Mouse (Mus musculus) mouse embryonic stem cell (cell line): Measurements from ENCODE around the gene Meis2.

ENCODE experiments used
- in situ Hi-C, 2 experiments: fragments of 300-500 bp; cut with MboI; formaldehyde crosslinking; loops; 1 replicate in 1 of 2; 3 replicates in 1 of 2; pipeline ENCODE4 v1.14.3; 2019 to 2020; ENCODE audit warnings: low sequenced_read_pairs in 2 of 2, low pct_unique_long_range_greater_than_20kb in 1 of 2, mixed read lengths in 1 of 2; ENCODE audit not compliant: unreplicated experiment in 1 of 2

Meis2 gene

DNA sequence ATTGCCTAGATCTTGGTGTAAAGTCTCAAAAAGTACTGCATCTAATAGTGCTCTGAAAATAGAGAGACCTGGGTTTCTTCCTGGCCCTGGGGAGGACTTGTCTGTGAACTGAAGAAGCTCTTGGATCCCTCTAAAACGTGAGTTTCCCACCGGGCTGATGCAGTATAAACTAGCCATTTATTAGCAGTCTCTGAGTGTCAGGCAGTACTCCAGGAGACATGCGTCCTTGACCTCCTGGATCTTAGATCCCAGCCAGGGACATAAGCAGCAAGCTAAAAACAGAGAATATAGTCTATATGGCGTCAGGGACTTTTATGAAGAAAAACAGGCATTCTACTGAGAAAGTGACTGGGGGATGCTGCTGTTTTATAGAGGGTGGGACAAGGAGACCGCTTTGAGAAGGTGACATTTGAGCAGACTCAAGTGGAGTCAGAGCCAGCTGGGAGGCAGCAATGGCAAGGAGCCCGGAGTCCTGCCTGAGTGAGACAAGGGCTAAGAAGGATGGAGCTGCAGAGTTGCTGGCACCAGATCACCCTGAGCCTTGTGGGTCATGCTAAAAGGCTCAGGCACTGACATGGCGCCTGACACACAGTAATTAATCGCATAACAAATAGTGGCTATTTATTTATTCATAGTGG is 126.6 kb downstream of the Meis2 start:
- in situ Hi-C loops, result no loop called here

DNA sequence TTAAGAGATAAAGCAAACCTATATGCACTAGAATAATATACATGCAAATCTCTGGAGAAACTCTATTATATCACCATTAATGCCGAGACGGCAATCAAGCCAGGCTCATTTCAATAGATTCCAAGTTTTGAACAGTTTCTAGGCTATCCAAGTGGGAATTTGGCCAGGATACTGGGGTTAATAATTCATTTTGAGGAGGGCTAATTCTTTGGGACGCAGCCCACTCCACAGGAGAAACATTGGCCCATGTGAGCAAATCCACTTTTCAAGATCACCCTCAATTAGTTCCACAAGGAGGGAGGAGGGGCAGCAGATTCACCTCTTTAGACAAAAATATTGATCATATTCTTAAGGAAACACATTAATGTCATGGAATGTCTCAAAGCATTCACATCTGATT is 127.3 kb downstream of the Meis2 start:
- in situ Hi-C loops, result no loop called here

DNA sequence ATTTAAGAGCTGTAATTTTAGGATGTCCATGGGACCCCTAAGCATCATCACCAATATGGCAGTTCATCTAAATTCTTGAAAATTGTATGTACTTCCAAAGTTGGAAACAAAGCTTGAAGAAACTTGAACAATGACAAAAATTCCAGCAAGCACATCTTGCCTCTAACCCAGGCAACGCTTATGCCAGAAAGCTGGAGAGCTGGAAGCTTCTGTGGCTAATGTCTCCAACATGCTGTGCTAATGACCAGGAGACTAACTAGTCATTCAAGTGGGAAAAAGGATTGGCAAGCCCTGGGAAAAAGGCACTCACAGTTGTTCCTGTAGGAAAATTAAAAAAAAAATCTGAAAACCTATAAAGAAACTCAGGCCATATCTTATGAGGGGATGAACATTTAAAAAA is 127.7 kb downstream of the Meis2 start:
- in situ Hi-C loops, result no loop called here

DNA sequence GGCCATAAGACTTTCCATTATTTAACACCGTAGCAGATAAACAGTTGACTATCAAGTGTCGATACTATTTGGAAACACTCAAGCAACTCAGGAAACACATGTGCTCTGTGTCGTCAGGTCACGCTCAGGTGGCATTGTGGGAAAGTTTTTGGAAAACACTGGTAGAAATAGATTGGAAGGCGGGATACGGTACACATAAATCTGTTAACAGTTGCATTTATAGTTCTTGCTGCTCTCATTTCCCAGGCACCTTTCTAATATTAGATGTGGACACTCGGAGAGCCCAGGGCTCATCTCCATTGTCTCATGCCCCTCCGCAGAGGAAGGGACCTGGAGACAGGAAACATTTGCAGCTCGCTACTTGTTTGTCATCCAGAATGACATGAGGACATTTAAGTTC is 128.9 kb downstream of the Meis2 start:
- in situ Hi-C loops, result no loop called here

DNA sequence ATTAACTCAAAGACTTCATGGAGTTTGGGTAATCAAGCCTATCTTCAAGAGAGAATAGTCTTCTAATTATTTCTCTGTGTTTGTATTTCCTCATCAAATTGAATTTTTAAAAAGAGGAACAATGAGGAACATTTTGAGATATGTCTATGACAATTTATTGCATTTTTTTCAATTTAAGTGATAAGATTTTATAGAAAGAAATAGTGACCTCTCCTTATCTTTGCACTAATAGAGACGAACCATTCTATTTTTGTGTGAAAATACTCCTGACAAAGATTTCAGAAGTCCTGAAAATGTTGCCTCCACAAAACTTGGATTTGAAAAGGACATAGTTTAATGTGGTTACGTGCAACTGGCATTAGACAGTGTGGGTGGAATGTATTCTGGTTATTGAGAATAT is 131.3 kb downstream of the Meis2 start:
- in situ Hi-C loops, result no loop called here

DNA sequence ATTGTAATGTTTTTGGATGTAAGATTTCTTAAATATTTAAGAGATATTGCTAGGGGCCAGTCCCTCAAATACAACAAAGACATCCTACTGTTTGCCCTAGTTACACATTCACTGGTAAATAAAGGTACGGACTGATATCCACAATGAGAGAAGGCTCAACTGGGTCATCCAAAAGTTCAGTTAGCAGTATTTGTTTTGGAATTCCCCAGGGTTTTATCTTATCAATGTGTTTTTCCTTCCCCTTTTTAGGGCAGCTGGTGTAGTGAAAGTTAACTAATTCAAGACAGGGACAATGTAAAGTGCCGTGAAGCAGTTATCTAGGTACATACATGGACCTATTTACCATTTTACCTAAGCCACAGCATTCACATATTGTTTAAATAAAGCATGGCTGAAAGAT is 132.4 kb downstream of the Meis2 start:
- in situ Hi-C loops, result no loop called here

DNA sequence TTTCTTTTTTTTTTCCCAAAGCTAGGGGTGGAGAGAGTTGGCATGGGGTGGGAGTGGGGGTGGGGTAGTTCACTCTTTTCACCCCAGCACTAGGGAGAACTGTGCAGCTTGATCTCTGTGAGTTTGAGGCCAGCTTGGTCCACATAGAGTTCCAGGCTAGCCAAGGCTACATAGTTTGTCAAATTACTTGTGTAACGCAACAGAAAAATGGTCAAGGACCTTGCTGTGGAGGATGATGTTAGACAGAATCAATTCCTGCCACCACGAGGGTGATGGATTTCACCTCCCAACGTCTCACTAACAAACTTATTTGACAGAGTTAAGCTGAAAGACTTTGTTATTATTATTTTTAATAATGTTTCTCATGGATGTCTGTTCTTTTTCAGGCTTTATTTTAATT is 139.9 kb downstream of the Meis2 start:
- in situ Hi-C loops, result no loop called here

DNA sequence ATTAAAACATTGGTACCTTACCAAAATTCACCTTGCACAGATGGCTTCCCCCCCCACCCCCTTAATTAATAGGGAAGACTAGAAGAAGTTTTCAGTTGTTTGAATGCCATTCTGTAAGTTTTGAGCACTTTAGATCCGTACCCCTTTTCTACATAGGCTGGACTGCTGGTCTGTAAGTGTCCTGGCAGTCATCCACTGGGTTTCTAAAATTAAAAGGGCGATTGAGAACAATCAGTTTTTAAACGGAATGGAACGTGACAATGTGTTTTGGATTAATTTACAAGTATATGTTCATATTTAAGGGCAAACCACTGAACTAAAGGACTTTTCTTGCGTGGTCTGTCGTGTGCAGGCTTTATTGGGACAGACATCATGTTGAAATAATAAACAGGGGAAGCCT is 141.2 kb downstream of the Meis2 start:
- in situ Hi-C loops, result no loop called here

DNA sequence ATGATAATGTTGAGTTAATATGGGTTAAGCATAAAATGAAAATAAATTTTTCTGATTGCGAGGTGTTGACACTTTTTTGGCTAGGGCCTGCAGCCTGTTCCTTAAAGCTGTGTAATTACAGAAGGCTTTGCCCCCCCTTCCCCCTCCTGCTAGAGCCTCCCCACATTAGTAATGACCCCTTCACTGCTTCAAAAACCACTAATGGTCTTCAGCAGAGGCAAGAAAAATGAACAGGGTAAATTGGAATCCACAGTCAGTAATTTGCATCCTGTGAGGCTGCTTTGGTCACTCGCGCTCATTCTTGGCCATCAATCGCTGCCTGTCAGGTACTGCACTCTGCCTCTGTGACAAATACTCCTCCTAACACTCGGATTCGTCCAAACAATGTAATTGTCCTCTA is 142.4 kb downstream of the Meis2 start:
- in situ Hi-C loops, result no loop called here

DNA sequence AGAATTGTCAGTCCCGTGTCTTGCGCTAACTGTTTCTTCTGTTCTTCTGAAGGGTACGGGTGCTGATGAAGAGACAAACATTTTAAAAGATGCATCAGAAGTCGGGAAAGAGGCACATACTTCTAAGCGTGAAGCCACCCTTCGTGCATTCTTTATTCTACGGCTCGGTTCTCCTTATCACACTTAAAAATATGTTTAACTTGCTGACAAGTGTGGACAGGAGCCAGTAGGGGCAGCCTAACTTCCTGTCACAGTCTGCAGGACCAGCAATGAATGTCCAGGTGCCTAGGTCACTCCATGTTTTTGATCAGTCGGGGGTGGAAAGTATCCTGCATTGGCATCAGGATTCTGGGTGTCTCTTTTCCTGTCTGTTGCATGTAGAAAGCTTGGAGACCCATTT is 144.0 kb downstream of the Meis2 start:
- in situ Hi-C loops, result no loop called here

DNA sequence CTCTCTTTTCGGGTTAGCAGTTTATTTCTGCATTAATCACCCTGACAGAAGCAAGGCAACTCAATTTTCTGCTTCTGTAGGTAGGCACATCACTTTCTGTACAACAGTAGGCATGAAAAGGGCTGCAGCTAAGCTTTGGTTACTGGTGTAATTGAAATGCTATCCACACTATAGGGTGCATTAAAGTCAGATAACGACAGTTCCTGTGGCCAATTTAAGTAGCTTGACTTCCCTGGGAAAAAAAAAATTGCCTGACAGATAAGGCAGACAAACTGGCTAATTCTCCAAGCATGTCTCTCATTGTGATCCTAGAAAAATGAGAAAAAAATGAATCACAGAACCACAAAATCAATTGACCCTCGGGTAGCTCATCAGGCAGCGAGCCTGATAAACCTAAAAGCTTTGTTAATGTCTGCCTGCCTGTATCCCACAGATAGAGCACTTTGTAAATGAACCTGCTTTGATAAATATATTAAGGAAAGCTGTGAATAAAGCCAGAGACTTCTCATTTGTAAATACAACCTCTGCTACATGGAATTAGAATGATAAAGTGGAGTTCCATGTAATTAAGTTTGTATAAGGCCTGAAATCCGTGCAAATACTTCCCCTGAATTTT is 145.2 kb downstream of the Meis2 start:
- in situ Hi-C loops, result no loop called here

DNA sequence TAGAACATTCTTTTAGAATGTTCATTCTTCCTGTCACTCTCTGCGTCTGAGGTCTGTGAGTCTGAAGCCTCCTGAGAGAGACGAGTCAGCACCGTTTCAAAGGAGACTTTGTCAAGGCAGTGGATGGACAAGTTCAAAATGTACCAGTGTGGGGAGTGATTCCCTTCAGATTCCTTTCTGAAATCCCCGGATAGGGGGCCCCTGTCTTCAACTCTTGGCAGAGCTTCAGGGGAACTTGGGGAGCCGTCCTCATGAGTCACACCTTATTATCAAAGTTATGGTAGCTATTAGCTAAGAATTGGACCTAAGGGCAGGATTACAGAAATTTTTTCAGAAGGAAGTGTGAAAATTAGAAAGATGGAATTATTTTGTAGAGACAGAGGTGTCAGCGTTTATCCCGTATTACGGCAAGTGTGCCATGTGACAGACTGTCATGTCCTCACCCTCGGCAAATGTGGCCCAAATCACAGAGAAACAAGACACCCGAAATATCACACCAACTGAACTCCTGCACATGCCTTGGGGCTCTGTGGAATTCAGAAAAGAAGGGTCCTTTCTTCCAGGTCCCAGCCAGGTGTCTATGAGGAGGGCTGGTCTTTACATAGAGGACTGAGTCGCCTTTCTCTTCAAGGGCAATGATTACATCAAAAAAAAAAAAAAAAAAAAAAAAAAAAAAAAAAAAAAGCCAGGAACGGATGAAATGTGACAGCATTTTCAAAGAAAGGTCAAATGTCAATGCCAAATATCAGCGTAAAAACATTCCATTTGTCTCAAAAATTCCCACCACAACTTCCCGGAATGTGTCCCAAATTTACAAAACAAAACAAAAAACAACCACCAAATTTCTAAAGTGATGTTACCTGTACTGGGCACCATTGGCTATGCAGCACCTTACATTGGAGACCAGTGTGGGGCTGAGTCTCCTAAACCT is 146.2 kb downstream of the Meis2 start:
- in situ Hi-C loops, result no loop called here

DNA sequence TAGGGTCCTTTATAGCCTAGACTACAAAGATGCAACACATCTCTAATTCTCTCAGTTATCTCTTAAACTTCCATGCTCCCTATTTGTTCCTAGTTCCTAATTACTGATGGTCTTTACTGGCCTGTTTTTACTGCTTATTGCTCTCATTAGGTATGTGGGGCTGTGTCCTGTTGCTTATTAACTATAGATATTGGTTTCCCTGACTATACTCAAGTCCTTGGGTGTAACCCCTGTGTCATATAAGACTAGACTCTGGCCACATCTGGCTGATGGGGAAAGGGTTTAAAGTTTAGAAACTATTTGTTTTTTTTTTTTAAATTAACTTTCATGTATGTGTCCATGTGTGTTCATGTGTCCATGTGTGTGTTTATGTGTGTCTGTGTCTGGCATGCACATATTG is 147.1 kb downstream of the Meis2 start:
- in situ Hi-C loops, result no loop called here

DNA sequence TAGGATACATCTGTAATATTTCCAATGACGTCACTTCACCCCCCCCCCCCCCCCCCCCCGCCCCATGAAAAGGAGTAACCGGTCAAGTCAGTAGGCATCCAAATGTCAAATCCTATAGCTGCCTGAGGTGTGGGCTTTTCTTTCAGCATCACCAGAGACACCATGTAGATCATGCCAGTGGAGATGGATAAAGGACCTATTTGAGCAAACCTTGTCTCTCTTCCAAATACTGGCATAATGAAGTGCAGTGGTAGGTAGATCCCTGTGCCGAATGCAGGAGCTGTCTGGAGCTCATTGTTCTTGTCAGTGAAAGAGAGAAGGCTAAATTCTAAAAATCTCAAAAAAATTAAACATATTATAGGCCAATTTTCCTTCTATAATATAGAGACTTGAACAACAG is 151.1 kb downstream of the Meis2 start:
- in situ Hi-C loops, result no loop called here

DNA sequence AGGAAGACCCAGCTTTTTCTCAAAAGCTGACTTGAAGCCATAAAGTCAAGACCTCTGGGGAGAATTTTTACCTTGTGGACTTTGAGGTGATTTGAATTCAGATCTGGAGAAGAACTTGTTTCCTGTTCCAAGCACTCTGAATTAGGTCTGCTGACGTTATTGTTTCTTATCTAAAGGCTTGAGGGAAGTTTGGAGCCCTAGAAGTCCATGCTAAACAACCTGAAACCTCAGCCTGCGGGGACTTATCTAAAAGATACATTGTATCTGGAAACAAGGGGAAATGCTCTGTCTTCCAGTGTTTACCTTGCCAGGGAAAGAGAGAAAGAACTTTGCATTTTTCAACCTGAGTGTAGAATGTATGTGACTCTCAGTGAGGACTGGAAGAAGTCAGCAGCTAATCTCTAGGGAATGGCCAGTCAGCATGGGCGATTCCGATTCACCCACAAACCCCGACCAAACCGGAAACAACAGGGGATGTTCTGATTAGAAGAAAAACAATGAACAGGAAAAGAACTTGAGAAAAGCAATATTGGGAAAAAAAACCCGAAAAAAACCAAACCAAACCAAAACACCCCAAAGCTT is 152.6 kb downstream of the Meis2 start:
- in situ Hi-C loops, result no loop called here

DNA sequence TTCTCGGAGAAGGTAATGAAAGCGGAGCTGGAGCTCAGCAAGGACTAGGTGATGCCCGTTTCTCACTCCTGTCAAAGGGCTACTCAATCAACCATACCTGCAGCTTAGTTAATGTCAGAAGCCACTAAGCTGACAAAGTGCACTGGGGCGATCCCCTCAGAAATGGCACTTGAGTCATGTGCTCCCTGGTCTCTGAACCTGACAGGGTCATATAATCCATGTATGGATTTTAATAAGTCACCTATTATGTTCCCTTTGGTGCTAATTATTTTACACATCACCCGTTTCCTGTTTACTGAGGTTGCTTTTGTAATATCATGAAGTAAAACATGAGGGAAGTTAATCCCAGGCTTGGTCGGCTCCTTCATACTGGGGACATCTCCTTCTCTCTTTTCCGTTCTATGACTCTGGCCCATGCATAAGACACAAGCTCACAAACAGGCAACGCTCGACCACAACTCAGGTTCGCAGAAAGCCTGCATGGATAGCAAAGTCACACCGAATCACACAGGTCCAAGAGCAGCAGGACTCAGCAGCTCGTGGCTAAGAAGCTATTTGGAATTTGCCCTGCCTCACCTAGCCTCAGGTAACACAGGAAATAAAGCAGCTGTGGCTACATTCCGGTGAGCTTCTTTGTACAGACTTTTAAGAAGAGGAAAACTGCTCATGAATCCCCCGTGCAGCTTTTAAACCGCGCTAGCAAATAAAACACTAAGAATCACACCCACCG is 153.6 kb downstream of the Meis2 start:
- in situ Hi-C loops, result no loop called here

DNA sequence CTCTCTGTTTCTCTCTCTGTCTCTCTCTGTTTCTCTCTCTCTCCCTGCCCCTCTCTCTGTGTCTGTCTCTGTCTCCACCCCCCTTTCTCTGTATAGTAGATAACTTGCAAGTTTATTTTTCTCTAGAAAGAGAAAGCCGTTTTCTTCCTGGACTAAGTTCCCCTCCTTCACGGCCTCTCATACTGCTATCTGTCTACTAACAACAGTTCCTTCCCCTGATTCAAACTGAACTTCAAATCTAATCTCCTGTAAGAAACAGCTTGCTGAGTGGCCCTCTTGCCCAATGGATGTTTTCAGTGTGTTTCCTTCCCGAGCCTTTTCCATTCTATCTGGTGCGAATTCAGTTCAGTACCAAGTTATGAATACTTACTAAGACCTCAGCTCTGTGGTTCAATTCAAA is 155.4 kb downstream of the Meis2 start:
- in situ Hi-C loops, result no loop called here

DNA sequence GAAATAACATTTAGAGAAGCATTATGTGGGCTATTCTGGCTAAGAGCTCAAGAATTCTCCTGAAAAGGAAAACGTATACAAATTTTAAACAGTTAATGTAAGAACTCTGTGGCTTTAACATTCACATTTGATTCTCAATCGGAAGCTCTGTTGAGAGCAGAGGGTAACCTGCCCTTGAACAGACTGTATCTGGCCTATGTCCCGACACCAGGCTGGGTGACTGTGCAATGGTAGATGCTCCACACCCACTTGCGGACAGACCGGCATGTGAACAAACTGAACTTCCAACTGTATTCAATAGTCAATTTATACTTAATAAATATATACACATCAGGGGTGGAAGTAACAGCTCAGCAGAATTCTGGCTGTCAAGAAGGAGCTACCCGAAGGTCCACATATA is 164.6 kb downstream of the Meis2 start:
- in situ Hi-C loops, result no loop called here

DNA sequence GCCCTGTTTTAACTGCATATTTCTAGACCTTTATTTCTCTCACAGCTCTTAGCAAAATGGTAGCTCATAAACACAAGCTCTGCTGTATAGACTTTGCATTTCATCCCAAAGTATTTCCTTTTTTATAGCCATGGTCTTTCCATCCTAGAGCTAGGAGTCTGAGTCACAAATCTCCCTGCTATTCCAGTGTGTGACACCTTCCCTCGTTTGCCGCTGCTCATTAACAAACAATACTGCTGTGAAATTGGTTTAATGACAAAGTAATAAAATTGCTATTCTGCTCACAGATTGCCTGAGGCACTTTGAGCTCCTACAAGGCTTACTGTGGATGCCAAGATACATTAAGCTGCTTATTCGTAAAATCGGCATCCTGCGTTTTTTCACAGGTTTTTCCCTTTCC is 168.1 kb downstream of the Meis2 start:
- in situ Hi-C loops, result no loop called here
